Mouse (Mus musculus): ENCODE data around the gene Epb41l3. TPM values are rescaled to one million over a fixed set of nuclear protein-coding genes. Genes with fewer than 3 reads are reported as not detected.

Gene Epb41l3
- polyA plus RNA-seq, 1 experiment from 2014 or later, result 134 TPM

DNA sequence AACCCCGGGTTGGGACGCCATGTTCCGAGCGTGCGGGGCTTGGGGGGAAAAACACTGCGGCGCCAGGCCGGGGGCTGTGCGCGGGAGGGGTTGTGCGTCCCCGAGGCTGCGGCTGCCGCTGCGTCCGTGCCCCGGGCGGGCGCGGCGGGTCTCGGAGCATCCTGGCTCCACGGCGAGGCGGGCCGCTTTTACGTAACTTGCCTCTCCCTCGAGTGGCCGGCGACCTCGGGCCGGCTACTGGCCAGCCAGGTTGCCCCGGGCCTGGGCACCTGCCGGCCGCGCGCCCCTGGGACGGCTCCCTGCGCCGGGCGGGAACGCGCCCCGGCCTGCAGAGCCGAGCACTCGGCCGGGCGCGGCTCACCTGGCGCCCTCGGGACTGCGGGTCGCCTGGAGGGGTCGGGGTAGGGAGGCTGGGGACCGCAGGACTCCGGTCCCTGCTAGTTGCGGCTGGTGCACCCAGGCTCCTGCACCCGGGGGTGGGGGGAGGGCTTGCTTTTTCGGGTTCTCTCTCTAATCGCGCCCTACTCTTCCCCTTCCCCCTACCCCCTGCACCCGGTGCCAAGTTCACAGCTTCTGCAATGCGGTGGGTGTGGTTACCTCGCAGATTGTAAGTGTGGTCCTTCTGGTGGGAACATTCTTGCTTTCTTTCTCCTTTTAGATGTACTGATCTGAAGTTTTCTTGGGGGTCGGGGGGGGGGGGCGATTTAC lies 81.8 kb downstream of the Epb41l3 start:
- ATAC-seq (ENCODE audit: low FRiP score), result peak; percentile 69
- H3K9me3 ChIP-seq (replicated peaks), result no peaks in the 10 kb centered on the region
- under 1% methylated on average over 65 of the region's 66 CpGs for WGBS

DNA sequence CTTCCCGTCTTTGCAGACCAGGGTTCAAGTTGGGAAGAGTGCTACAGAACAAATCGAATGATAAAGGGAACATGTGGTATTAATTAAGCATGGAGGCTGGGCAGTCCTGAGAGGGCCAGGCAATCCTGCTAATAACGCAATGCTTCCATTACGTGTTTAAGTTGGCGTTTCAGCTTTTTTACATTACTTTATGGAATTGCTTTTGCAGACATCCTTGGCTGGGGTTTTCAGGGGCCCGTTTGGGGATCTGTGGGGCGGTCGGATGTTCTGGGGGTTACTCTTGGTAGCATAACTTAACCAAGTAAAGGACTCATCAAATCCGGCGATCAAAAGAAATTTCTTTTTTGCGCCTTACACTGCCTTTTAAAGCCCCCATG lies 82.3 kb downstream of the Epb41l3 start:
- WGBS, result 6% methylated on average over 11 of the region's 11 CpGs
- Histone ChIP-seq H3K4me3 (replicated peaks) (peak overlapping the region; percentile 68), H3K9ac (replicated peaks) (peak overlapping the region; percentile 90), H3K9me3 (replicated peaks) (no peaks in the 10 kb centered on the region), H3K27ac (replicated peaks) (0 out of 2 replicates have a peak overlapping the region, but pooled peaks have one; percentile 83), H3K27me3 (replicated peaks) (no peaks in the 10 kb centered on the region), H3K4me2 (peak overlapping the region; percentile 90), H3K36me3 (no peaks in the 10 kb centered on the region), H3K4me1 (peaks cover 18% of the 10 kb centered on the region)
- no peak for ATAC-seq (ENCODE audit: low FRiP score)

More for the DNA sequence above, 81.8 kb downstream of the Epb41l3 start:
- Histone ChIP-seq H3K27me3 (replicated peaks) (no peaks in the 10 kb centered on the region), H3K4me3 (replicated peaks) (peak overlapping the region; percentile 68), H3K36me3 (no peaks in the 10 kb centered on the region), H3K4me1 (peaks cover 22% of the 10 kb centered on the region), H3K4me2 (peak overlapping the region; percentile 90), H3K27ac (replicated peaks) (peak overlapping the region; percentile 83), H3K9ac (replicated peaks) (peak overlapping the region; percentile 90)

GRCm38 (mm10) chr17:69158690-69159089 lies 83.2 kb downstream of the Epb41l3 start:
- Histone ChIP-seq H3K27me3 (replicated peaks) (no peaks in the 10 kb centered on the region), H3K27ac (replicated peaks) (no peak overlapping the region; the same call in 1 of the 2 replicates), H3K4me2 (peak overlapping the region; percentile 90), H3K9me3 (replicated peaks) (no peaks in the 10 kb centered on the region), H3K36me3 (no peaks in the 10 kb centered on the region), H3K9ac (replicated peaks) (no peak overlapping the region), H3K4me3 (replicated peaks) (peak overlapping the region; percentile 68), H3K4me1 (peaks cover 18% of the 10 kb centered on the region)
- no peak for ATAC-seq (ENCODE audit: low FRiP score)
- WGBS, result 71% methylated on average over 5 of the region's 5 CpGs

DNA sequence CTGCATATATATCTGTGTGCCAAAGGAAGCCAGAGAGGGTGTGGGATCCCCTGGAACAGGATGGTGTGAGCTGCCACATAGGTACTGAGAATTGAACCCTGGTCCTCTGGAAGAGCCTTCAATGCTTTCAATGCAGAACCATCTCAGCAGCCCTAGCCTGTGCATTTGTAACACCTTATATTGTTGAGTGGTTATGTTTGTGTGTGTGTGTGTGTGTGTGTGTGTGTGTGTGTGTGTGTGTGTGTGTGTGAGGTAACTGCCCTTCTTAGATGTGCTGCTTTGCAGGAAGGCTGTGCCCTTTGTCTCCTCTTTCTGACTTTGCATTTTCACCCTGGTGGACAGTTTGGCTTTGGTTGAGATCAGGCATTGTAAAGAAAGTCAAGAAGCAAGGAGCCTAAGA lies 87.2 kb downstream of the Epb41l3 start:
- no peak overlapping the region for H3K9ac ChIP-seq (replicated peaks)
- H3K4me3 ChIP-seq (replicated peaks), result no peak overlapping the region
- H3K4me1 ChIP-seq, result peaks cover 5% of the 10 kb centered on the region; the same call in 1 of the 2 replicates
- no peak for ATAC-seq (ENCODE audit: low FRiP score)
- no peaks in the 10 kb centered on the region for H3K36me3 ChIP-seq
- H3K27ac ChIP-seq (replicated peaks), result no peak overlapping the region
- no peaks in the 10 kb centered on the region for H3K9me3 ChIP-seq (replicated peaks)
- H3K4me2 ChIP-seq, result no peak overlapping the region
- H3K27me3 ChIP-seq (replicated peaks), result no peaks in the 10 kb centered on the region

DNA sequence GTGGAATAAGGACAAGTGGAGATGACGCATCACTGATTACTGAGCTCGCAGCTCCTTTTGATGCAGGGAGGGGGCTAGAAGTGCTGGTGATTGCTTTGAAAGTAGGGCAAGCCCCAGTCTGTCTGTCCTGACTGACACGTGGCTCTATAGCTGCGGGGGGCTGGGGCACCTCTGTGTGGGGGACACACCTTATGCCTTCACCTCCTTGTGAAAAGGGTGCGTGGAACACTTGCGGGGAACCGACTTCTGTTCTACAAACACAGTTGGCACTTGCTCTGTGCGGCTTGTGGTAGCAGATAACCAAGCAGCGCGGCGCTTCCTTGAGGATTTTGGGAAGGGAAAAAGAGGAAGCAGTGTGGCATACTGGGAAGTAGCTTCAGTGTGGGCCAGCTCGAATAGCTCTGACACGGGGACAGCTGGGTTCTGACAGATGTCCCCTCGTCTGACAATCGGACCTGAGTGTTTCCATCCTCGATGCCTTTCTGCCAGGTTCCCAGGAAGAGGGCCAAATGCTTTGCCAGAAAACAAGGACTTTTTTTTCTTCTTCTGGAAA lies 101.5 kb downstream of the Epb41l3 start:
- no peak overlapping the region for H3K27ac ChIP-seq (replicated peaks)
- H3K4me1 ChIP-seq, result peaks cover 18% of the 10 kb centered on the region
- H3K9me3 ChIP-seq (replicated peaks), result no peaks in the 10 kb centered on the region
- H3K27me3 ChIP-seq (replicated peaks), result no peaks in the 10 kb centered on the region
- no peak overlapping the region for H3K4me3 ChIP-seq (replicated peaks)
- no peak overlapping the region for H3K4me2 ChIP-seq
- WGBS, result 70% methylated on average over 16 of the region's 16 CpGs
- ATAC-seq (ENCODE audit: low FRiP score), result no peak
- no peaks in the 10 kb centered on the region for H3K36me3 ChIP-seq
- no peak overlapping the region for H3K9ac ChIP-seq (replicated peaks)

DNA sequence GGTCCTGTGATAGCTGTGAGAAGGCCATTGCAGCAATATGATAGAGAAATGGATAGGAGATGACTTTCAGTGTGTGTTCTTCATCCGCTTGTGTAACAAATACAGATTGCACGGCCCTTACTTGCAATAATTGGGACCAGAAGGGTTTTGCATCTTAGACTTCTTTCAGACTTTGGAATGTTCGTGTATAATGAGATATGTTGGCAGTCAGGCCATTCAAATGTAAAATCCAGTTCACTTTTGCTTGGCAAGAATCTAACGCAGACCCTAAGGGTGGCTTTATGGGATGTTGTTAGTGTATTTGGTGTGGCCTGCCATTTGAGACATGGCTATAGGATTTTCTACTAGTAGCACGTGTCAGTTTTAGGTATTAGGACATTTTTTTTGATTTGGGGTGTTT lies 102.5 kb downstream of the Epb41l3 start:
- Histone ChIP-seq H3K27me3 (replicated peaks) (no peaks in the 10 kb centered on the region), H3K4me2 (no peak overlapping the region), H3K4me1 (peaks cover 24% of the 10 kb centered on the region), H3K9me3 (replicated peaks) (no peaks in the 10 kb centered on the region), H3K36me3 (no peaks in the 10 kb centered on the region), H3K27ac (replicated peaks) (no peak overlapping the region), H3K9ac (replicated peaks) (no peak overlapping the region), H3K4me3 (replicated peaks) (no peak overlapping the region)
- 83% methylated on average over 5 of the region's 5 CpGs for WGBS
- no peak for ATAC-seq (ENCODE audit: low FRiP score)

DNA sequence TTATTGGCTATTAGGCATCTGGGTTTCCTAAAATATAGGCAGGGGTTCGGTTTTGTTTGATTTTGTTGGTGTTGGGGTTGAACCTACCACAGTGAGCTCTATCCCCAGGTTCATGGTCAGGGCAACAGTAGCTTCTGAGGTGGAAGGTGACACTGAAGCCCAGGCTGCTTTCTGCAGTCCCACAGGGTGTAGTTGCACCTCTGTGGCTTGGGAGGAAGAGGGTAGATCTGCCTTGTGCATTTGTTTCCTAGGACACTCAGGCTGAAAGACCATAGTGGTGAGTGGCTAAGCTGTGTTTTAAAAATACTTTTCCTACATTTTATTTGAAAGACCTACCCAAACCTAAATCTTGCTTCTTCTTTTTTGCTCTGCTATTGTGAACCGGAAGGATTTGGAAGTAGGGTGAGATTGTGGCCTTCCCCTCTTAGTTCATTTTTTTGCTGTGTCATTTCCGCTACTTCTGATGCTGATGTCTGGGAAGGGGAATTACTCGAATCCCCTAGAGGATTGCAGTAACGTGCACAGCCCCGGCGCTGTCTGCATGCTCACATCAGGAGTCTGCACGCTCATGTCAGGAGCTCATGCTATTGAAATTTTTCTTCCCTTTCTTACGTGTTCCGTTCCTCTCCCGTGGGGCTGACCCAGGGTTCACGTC lies 105.5 kb downstream of the Epb41l3 start:
- H3K4me1 ChIP-seq, result peaks cover 24% of the 10 kb centered on the region
- 19% methylated on average over 12 of the region's 12 CpGs for WGBS
- peak overlapping the region; percentile 46 for H3K4me2 ChIP-seq
- no peaks in the 10 kb centered on the region for H3K9me3 ChIP-seq (replicated peaks)
- peak; percentile 76 for ATAC-seq (ENCODE audit: low FRiP score)
- no peaks in the 10 kb centered on the region for H3K27me3 ChIP-seq (replicated peaks)
- no peak overlapping the region for H3K9ac ChIP-seq (replicated peaks)
- H3K4me3 ChIP-seq (replicated peaks), result no peak overlapping the region
- H3K27ac ChIP-seq (replicated peaks), result peak overlapping the region; percentile 63
- no peaks in the 10 kb centered on the region for H3K36me3 ChIP-seq

DNA sequence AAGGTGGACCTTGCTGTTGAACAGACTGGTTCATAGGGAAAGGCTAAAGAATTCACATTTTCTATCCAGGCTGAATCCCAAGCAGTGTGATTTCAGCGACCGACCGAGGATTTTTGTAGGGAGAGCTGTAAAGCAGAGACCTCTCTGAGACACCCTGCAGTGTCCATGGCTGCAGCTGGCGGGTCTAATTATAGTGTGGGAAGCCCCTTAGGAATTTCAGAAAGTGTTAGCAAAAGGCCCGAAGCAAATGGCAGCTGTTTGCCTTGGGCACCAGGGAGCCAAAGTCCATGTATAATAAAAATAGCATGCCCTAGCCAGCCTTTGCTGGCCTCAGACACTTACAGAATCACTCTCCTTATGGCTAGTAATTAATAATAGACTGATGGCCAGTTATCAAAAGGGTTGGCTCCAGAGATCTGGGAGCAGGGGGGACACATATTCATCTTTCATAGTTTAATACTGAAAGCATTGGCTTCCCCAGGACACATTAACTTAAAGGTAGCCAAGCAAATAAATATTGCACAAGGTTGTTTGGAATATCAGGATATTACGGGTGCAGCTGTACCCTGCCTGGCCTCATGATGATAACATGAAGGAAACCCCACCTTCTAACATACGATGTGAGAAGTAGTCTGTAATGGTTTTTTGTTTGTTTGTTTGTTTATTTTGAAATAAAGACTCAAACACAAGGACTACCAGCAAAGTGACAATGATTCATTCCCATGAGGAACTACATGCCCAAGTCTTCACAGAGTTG lies 106.3 kb downstream of the Epb41l3 start:
- WGBS, result 13% methylated on average over 7 of the region's 7 CpGs
- no peak overlapping the region for H3K9ac ChIP-seq (replicated peaks)
- no peaks in the 10 kb centered on the region for H3K36me3 ChIP-seq
- H3K4me3 ChIP-seq (replicated peaks), result no peak overlapping the region
- peaks cover 24% of the 10 kb centered on the region for H3K4me1 ChIP-seq
- H3K9me3 ChIP-seq (replicated peaks), result no peaks in the 10 kb centered on the region
- peak; percentile 40; the same call in 1 of the 2 replicates for ATAC-seq (ENCODE audit: low FRiP score)
- peak overlapping the region; percentile 63 for H3K27ac ChIP-seq (replicated peaks)
- H3K27me3 ChIP-seq (replicated peaks), result no peaks in the 10 kb centered on the region
- H3K4me2 ChIP-seq, result peak overlapping the region; percentile 46

- Histone ChIP-seq H3K4me1 (peaks cover 4% of the 10 kb centered on the region), H3K4me2 (no peak overlapping the region), H3K36me3 (no peaks in the 10 kb centered on the region), H3K27me3 (replicated peaks) (no peaks in the 10 kb centered on the region), H3K27ac (replicated peaks) (no peak overlapping the region), H3K4me3 (replicated peaks) (no peak overlapping the region), H3K9ac (replicated peaks) (no peak overlapping the region), H3K9me3 (replicated peaks) (no peaks in the 10 kb centered on the region)
- ATAC-seq (ENCODE audit: low FRiP score), result no peak
- 59% methylated on average over 3 of the region's 3 CpGs for WGBS
These were observed 112.3 kb downstream of the Epb41l3 start for GRCm38 (mm10) chr17:69187794-69188193.

DNA sequence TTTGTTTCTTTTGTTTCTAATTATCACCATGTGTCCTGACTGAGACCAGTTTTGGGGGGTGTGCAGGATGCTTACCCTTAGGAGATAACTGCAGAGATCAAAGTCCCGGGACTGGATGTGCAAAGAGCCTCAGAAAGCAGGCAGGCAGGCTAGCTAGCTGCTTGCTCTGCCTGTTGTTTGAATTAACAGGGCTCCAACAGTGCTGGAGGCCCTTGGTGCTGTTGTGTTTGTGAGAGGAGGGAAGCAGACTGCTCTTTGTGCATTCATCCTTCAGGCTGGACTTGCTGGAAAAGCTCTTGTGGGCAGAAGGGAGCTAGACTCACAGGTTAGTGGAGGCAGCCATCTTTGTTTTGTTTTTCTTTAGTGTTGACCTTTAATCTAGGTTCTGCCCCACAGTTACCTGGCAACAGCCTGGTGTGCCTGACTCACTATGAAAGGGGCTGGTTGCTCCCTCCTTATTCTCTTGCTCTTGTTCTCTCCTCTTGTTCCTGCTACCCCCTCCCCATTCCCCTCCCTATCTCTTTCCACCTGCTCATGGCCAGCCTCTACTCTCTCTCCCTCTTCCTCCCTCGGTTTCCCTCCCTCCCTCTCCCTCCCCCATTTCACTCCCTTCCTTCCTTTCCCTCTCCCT lies 117.5 kb downstream of the Epb41l3 start:
- no peaks in the 10 kb centered on the region for H3K27me3 ChIP-seq (replicated peaks)
- no peaks in the 10 kb centered on the region for H3K9me3 ChIP-seq (replicated peaks)
- H3K4me1 ChIP-seq, result peaks cover 24% of the 10 kb centered on the region
- H3K4me2 ChIP-seq, result no peak overlapping the region
- 0 out of 2 replicates have a peak overlapping the region, but pooled peaks have one; percentile 41 for H3K27ac ChIP-seq (replicated peaks)
- ATAC-seq (ENCODE audit: low FRiP score), result no peak
- no peak overlapping the region for H3K9ac ChIP-seq (replicated peaks)
- no peaks in the 10 kb centered on the region for H3K36me3 ChIP-seq
- H3K4me3 ChIP-seq (replicated peaks), result no peak overlapping the region
- 5% methylated on average over 2 of the region's 2 CpGs for WGBS

DNA sequence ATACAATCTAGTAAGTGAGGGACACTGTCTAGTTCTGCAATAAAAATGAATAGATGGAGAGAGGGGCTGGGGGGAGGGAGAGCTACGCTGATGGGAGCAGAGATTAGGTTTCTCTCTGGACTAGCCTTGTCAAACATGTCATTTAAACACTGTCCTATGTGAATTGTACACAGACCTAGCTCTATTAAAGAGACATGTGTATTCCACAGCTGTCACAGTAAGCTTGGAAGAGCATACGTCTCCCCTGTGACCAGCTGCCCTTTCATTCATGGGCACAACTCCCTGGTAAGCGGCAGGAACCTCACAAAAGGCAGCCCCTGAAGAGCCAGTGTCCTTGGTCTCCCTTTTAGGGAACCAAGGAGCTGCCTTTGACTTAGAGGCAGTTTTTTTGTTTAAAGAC lies 119.1 kb downstream of the Epb41l3 start:
- Histone ChIP-seq H3K4me3 (replicated peaks) (no peak overlapping the region), H3K4me2 (no peak overlapping the region), H3K9me3 (replicated peaks) (no peaks in the 10 kb centered on the region), H3K36me3 (no peaks in the 10 kb centered on the region), H3K9ac (replicated peaks) (no peak overlapping the region), H3K27me3 (replicated peaks) (no peaks in the 10 kb centered on the region), H3K27ac (replicated peaks) (no peak overlapping the region), H3K4me1 (peaks cover 24% of the 10 kb centered on the region)
- WGBS, result 14% methylated on average over 3 of the region's 3 CpGs
- no peak for ATAC-seq (ENCODE audit: low FRiP score)

Measured in neural tube, embryonic 15.5 days (tissue).